Mouse (Mus musculus): ENCODE measurements around the gene Ntrk2.

DNA sequence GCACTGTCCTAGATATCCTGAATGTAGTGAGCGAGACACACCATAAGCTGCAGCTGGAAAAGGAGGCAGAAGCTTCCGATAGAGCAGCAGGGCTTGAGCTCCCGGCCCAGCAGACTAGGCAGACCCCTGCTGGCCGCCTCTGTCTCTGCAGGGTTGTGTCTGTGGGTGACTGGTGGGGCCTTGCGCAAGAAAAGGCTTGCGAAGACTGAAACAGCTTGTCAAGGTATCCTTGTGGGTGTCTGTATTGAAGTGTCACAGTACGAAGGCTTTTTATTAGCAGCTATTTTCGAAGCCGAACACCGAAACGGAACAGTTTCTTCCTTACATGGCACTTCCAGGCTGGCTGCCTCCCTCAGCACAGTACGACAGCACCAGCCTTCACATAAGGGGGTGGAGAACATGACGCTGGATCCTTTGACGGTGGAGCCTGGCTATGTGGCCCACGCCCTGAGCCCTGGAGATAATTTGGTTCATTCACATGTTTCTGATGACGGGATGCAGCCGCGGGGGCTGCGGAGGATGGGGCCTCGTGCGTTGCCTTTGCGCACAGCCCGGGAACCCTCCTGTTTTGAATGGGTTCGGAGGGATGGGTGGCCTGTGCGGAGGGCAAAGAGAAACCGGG lies 267.4 kb downstream of the Ntrk2 start:
- TF ChIP-seq CTCF (IDR thresholded peaks at IDR 0.05; ENCODE audit: insufficient read depth, low read depth, low read length) (peak; percentile 88), POLR2A (IDR thresholded peaks at IDR 0.05; ENCODE audit: insufficient read depth, low read depth, low read length) (no peak)

Measured in olfactory bulb, adult 2 months (tissue).